Mouse (Mus musculus): ENCODE results near the gene Tob1. TPM values are rescaled to one million over a fixed set of nuclear protein-coding genes. Genes with fewer than 3 reads are reported as not detected.

Tob1 gene
- total and polyA plus RNA-seq, 3 experiments = 2.4 to 7.5 TPM; not detected in 1

- H3K9me3 ChIP-seq (replicated peaks; ENCODE audit: insufficient read depth, low read length) = no peaks in the 10 kb centered on the region
- H3K27me3 ChIP-seq (ENCODE audit: control insufficient read depth in 1 of 2, insufficient read depth in 2 of 2, low read length in 2 of 2) = no peaks in the 10 kb centered on the region
- no peak for DNase-seq (ENCODE audit: low read depth, low spot score)
- peak overlapping the region; percentile 75 to 90 for H3K4me3 ChIP-seq (ENCODE audit: control insufficient read depth in 1 of 2, insufficient read depth in 1 of 2, low read depth in 2 of 2, low read length in 2 of 2)
- H3K79me2 ChIP-seq (ENCODE audit: control insufficient read depth, insufficient read depth, low read length, poor library complexity) = peaks cover 12% of the 10 kb centered on the region; the same call in 1 of the 2 replicates
- H3K9ac ChIP-seq (ENCODE audit: control insufficient read depth, low read depth, low read length, poor library complexity, severe bottlenecking) = peak overlapping the region; percentile 88
- peaks cover 4 to 8% of the 10 kb centered on the region in 2 experiments for H3K4me1 ChIP-seq (ENCODE audit: control insufficient read depth in 1 of 2, insufficient read depth in 2 of 2, low read length in 2 of 2)
- peaks cover 0 to 12% of the 10 kb centered on the region in 2 experiments; a peak in 2 of 4 replicates for H3K36me3 ChIP-seq (ENCODE audit: control insufficient read depth in 1 of 2, insufficient read depth in 2 of 2, low read length in 2 of 2)
- H3K27ac ChIP-seq (ENCODE audit: control insufficient read depth, low read depth, low read length) = no peak overlapping the region
- TF ChIP-seq CHD1 (IDR thresholded peaks at IDR 0.05; ENCODE audit: low read depth, low read length) (peak; percentile 78; the same call in 1 of the 2 replicates), TBP (IDR thresholded peaks at IDR 0.05; ENCODE audit: low read depth, low read length) (0 out of 2 replicates have a peak, but pooled peaks have one; percentile 9), SIN3A (IDR thresholded peaks at IDR 0.05; ENCODE audit: low read length) (peak; percentile 51; the same call in 1 of the 2 replicates), NRF1 (IDR thresholded peaks at IDR 0.05; ENCODE audit: insufficient read depth, low read depth, low read length, poor library complexity, severe bottlenecking) (no peak), ELF1 (IDR thresholded peaks at IDR 0.05; ENCODE audit: low read depth, low read length) (no peak), BHLHE40 (IDR thresholded peaks at IDR 0.05; ENCODE audit: borderline replicate concordance, low read depth, low read length) (no peak)
Measured at GRCm38 (mm10) chr11:94212489-94212836, 1.2 kb downstream of the Tob1 start.

GRCm38 (mm10) chr11:94212997-94213396 is 1.7 kb downstream of the Tob1 start:
- Histone ChIP-seq H3K4me3 (ENCODE audit: control insufficient read depth in 1 of 2, insufficient read depth in 1 of 2, low read depth in 2 of 2, low read length in 2 of 2) (no peak overlapping the region), H3K9ac (ENCODE audit: control insufficient read depth, low read depth, low read length, poor library complexity, severe bottlenecking) (no peak overlapping the region), H3K9me3 (replicated peaks; ENCODE audit: insufficient read depth, low read length) (no peaks in the 10 kb centered on the region), H3K79me2 (ENCODE audit: control insufficient read depth, insufficient read depth, low read length, poor library complexity) (peaks cover 12% of the 10 kb centered on the region; the same call in 1 of the 2 replicates), H3K36me3 (ENCODE audit: control insufficient read depth in 1 of 2, insufficient read depth in 2 of 2, low read length in 2 of 2) (peaks cover 0 to 12% of the 10 kb centered on the region in 2 experiments; a peak in 2 of 4 replicates), H3K4me1 (ENCODE audit: control insufficient read depth in 1 of 2, insufficient read depth in 2 of 2, low read length in 2 of 2) (peaks cover 4 to 8% of the 10 kb centered on the region in 2 experiments), H3K27me3 (ENCODE audit: control insufficient read depth in 1 of 2, insufficient read depth in 2 of 2, low read length in 2 of 2) (no peaks in the 10 kb centered on the region), H3K27ac (ENCODE audit: control insufficient read depth, low read depth, low read length) (no peak overlapping the region)
- DNase-seq (ENCODE audit: low read depth, low spot score) = no peak
- TF ChIP-seq CTCF (IDR thresholded peaks at IDR 0.05 in 2 of 3, conservative IDR thresholded peaks at IDR 0.05 in 1 of 3; ENCODE audit: control insufficient read depth in 1 of 3, insufficient read depth in 1 of 3, low read depth in 2 of 3, low read length in 3 of 3, poor library complexity in 1 of 3, severe bottlenecking in 1 of 3) (no peak), CHD1 (IDR thresholded peaks at IDR 0.05; ENCODE audit: low read depth, low read length) (0 out of 2 replicates have a peak, but pooled peaks have one; percentile 2)

GRCm38 (mm10) chr11:94213735-94214594 is 2.7 kb downstream of the Tob1 start:
- Histone ChIP-seq H3K36me3 (ENCODE audit: control insufficient read depth in 1 of 2, insufficient read depth in 2 of 2, low read length in 2 of 2) (peaks cover 0 to 6% of the 10 kb centered on the region in 2 experiments; a peak in 2 of 4 replicates), H3K27me3 (ENCODE audit: control insufficient read depth in 1 of 2, insufficient read depth in 2 of 2, low read length in 2 of 2) (no peaks in the 10 kb centered on the region), H3K9ac (ENCODE audit: control insufficient read depth, low read depth, low read length, poor library complexity, severe bottlenecking) (no peak overlapping the region), H3K4me3 (ENCODE audit: control insufficient read depth in 1 of 2, insufficient read depth in 1 of 2, low read depth in 2 of 2, low read length in 2 of 2) (no peak overlapping the region), H3K9me3 (replicated peaks; ENCODE audit: insufficient read depth, low read length) (no peaks in the 10 kb centered on the region), H3K27ac (ENCODE audit: control insufficient read depth, low read depth, low read length) (no peak overlapping the region), H3K4me1 (ENCODE audit: control insufficient read depth in 1 of 2, insufficient read depth in 2 of 2, low read length in 2 of 2) (peaks cover 4% of the 10 kb centered on the region in 2 experiments; a peak in 3 of 4 replicates), H3K79me2 (ENCODE audit: control insufficient read depth, insufficient read depth, low read length, poor library complexity) (peaks cover 12% of the 10 kb centered on the region; the same call in 1 of the 2 replicates)
- no peak for DNase-seq (ENCODE audit: low read depth, low spot score)
- TF ChIP-seq UBTF (IDR thresholded peaks at IDR 0.05; ENCODE audit: borderline replicate concordance, insufficient read depth, low read depth, low read length) = no peak
- TF ChIP-seq ZNF384 (IDR thresholded peaks at IDR 0.05; ENCODE audit: low read depth, low read length) = no peak
